Mouse (Mus musculus) c-Kit-positive CD71-positive TER-119-negative erythroid progenitor cells, embryonic 14.5 days (primary cell): ENCODE data around the gene Kif18b.

ENCODE experiments used
- DNase-seq: peaks from one replicate; pipeline ENCODE4 v3.0.0-alpha.2; 2013; ENCODE audit warnings: low read depth

Gene Kif18b

DNA sequence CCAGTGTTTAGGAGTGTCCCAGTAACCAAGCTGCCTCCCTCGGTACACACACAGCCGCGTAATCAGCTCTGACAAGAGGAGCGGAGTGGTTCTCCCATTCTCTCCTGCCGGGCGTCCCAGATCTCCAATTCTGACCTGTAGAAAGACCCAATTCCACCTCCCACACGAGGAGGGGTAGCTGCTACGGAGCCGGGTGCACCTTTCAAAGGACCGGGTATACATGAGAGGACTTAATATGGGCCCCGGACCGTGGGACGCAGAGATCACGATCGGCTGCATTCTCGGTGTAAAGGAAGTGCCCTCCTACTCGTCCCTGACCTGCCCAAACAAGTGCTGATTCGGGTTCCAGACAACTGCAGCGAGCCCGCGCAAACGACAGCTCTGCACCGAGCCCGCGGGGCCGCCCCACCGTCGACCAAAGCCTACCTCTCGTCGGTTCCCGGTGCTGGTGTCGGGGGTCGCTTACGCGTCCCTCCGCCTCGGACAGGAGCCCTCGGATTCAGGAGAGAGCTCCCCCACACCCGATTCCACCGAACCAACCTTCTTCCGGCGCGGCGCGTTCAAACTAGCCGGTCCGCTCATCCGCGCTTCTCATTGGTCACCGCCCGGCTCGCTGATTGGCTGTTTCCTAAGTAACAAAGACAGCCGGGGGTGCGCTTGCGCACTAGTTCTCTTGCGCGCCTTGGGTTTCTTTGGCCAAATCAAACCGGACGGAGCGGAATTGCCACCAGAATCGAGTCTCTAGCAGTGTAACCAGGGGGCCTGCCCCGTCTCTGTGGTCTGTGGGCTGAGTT, at the start of gene Kif18b:
TSS of gene Kif18b (minus strand) at position 568 of the 794 bp plus-strand sequence.
- DNase-seq: peak; percentile 97

DNA sequence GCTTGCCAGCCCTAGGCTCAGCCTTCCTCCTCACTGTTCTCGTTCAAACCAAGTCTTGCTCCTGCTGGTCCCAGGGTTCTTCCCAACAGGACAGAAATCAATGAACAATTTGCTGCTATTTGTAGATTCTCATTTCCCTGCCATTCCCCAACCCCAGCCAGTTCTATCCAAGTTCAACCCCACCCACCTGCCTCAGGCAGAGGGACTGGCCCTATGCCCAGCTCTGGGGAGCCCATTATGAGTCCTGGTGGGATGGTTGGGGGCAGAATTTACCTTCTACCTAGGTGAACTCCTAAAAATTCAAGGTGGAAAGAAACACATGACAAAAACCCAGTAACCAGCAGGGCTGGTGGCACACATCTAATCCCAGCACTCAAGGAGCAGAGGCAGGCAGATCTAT, 47.4 kb upstream of the Kif18b start:
- no peak for DNase-seq

DNA sequence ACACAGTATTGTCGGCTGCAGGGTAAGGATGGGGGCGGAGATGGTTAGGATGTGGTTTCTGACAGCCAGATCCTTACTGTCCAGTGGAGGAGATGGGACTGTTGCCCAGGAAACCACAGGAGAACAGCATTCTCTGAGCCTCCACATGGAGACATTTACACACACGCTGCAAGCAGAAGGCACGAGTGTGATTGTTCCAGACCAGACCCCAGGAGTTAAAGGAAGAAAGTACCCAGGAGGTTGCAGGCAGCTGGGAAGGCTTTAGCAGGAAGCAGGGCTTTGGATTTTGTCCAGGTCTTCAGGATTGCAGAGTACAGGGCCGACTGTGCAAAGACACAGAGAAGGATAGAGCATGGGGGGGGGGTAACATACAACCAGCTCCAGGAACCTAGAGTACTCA, 46.7 kb upstream of the Kif18b start:
- DNase-seq: no peak

DNA sequence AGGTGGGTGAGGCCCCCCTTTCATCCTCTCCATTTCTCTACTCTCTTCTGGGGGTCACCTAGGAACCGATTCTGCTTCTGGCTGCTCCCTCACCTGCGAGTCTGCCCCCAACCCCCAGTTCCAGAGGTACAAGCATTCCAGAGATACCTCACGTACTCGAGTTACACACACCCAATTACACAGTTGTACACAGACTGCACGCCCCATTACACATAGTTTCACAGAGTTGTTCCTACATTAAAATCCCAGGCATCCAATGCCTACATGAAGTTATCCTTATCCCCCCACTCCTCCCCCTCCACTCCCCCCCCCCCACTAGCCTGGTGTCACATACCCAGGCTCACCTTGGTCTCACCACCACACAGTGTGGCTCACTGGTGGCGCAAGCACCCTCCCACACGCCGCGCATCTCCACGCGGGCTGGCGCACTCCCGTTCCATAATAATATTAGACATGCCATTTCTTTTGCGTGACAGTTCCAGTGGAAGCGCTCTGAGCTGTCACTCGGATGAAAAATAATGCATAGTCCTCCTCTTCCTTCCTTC, 39.7 kb upstream of the Kif18b start:
- no peak for DNase-seq

DNA sequence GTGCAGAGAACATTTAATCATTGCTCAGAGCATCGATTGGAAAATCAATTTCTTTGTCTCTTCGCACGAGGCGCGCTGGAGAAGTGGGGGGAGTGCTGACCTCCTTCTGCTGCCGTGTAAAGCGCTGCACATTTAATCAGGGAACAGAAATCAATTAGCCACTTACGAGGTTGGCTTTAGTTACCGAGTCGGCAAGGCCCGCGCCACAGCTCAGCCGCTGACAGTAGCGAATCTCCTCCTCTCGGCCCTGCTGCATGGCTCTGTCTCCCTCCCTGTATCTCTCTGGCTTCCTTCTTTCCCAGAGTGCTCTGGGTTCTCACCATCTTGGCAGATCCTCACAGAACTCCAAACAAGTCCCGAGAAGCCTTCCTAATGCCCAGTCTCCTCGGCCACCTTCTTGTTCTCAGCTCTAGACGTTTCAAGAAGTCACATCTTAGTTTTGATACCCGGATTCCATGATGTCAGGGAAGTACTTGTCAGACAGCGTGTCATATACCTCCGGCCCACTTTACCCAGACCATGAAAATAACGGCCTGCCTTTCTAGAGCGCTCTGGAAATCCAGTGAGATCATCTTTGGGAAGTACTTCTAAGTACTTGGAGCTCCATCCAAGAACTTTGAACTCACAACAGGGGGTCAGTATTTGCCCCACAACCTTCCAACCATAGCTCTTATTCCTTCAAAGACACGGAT, 39.1 kb upstream of the Kif18b start:
- DNase-seq: no peak

DNA sequence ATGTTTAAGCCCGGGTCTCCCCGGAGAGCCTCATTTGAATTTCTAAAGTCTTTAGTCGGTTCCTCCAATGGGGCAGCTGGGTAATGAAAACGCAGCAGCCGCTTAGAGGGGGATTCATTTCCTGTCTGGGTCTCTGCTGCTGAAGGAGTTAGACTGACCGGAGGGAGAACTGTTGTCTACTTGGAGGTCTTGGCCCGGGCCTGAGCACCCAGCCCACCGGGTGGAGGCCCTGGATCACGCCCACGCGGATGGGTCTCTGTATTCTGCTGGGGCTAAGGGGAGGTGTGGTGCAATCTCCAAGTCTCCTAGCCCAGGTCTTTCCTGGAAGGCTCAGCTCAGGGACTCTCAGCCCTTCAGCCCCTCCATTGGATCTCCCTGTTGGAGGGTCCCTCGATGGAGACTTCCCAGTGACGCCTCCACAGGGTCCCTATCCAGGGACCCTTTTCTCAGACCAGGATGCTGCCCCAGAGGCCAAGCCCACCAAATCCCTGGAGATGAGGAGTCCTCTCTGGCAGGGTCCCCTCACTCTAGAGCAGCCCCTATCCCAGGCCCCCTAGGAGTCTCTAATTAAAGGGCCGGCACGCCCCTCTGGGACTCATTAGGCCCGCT, 38.4 kb upstream of the Kif18b start:
- no peak for DNase-seq

DNA sequence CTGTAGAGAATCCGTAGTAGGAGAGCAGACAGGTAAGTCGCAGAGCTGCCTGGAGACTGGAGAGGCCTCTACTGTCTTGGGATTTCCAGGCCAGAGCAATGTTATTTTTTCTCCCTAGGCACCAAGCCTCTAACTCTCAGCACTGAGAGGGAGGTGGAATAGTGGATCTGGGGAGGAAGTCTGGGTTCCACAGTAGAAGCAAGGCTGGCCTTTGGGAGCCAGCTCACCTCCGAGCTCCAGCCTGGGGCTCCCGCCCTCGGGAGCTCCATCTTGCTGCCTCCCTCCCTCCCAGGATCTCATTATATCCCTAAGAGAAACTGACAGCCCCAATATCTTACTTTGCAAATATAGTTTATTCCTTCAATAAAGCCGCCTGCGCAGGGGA, 37.9 kb upstream of the Kif18b start:
- no peak for DNase-seq

DNA sequence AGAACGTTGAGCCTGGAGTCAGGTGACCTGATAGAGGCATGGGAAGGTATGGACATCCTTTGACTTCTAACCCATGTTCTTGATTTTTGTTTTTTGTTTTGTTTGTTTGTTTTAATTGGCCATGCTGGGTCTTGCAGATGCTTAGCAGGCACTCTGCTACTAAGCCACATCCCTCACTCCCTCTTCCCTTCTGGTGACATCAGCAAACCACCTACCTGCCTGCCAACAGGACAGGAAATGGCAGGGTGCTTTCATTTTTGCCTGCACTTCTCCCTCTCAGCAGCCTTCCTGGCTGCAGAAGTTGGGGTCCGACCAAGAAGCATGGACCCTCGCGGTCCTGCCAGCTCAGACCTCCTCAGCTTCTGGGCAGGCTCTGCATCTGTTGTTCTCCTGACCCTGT, 36.2 kb upstream of the Kif18b start:
- no peak for DNase-seq

DNA sequence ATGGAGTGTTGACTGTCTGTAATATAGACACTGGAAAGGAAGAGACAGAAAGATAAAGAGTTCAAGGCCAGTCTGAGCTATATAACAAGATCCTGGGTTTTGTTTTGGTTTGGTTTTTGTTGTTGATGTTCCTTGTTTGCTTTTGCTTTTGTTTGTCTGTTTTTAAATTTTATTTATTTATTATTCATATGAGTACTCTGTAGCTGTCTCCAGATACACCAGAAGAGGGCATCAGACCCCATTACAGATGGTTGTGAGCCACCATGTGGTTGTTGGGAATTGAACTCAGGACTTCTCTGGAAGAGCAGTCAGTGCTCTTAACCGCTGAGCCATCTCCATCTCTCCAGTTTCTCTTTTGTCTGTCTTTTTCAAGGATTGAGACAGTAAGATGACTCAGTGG, 33.9 kb upstream of the Kif18b start:
- no peak for DNase-seq

DNA sequence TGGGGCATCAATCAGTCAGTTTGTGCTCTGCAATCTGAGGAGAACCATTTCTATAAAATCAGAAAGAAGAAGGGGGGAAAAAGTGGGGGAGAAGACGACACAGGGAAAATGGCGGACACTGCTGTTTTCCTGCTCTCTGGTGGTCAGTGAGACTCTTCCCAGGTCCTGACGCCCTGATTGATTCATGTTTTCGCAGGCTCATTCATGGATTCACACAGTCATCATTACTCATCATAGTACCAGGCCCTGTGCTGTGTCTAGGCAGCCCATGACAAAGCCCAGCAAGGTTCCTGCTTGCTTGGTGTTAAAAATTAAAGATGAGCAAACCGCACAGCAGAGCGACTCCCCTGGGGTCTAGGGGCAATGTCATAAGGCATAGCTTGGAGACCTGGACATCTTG, 33.5 kb upstream of the Kif18b start:
- DNase-seq: no peak

DNA sequence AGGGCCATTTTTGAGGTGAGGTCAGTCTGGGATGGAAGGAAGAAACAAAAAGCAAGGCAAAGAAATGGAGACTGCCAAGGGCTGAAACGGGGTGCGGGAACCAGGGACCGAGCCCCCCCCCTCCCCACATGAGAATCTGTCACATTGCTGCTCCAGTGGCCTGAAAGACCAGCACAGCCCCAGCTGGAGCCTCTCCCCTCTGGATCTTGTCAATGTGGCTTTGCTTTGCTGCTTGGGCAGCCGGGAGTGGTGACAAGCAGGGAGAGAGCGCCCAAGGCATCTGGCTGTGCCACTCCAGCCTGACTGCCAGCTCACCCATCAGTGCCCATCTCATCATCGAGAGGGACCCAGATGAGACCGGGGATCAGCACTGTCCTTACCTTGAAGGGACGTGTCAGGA, 32.8 kb upstream of the Kif18b start:
- no peak for DNase-seq

DNA sequence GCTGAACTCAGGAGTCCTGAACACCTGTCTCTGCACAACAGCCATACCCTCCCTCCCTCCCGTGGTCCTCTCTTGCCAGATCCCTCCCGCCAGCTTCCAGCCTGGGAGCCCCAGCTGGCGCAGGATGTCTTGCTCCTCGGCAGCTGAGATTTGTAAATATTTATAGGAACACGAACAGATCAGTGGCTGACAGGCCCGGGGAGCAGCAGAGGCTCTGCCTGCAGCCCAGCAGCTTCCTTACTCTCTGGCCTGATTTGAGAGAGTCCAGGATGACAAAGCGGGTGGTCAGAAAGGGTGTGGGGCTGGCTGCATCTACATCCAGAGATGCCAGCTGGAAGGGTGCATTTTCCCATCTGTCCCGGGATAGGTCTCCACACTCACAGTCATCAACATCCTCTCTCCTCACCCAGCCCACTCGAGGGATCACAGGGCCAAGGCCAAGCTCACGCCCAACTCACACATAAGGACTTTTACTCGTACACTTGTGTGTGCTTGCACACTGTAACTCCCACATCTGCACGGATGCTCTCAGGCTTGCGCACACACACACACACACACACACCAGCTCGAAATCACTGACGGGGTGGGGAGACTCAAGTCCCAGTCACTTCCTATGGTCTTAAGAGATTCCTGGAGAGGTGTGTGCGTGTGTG, 32.2 kb upstream of the Kif18b start:
- DNase-seq: no peak

DNA sequence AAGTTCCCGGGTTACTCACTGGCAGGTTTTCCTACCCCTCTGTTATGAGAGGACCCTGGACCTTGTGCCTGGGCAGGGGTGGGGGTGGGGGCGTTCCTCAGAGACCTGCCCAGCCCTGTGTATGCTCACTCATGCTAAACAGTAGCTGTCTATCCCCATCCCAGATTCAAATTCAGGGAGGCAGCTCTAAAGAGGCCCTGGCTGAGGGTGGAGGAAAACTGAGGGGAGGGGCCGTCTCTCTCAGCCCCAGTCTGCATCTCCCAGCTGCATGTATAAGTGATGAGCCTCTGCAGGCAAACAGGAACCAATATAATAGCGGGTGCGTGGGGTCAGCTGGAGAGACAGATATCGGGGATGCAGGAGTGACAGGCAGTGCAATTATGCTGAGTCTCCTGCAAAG, 28.0 kb upstream of the Kif18b start:
- DNase-seq: no peak

DNA sequence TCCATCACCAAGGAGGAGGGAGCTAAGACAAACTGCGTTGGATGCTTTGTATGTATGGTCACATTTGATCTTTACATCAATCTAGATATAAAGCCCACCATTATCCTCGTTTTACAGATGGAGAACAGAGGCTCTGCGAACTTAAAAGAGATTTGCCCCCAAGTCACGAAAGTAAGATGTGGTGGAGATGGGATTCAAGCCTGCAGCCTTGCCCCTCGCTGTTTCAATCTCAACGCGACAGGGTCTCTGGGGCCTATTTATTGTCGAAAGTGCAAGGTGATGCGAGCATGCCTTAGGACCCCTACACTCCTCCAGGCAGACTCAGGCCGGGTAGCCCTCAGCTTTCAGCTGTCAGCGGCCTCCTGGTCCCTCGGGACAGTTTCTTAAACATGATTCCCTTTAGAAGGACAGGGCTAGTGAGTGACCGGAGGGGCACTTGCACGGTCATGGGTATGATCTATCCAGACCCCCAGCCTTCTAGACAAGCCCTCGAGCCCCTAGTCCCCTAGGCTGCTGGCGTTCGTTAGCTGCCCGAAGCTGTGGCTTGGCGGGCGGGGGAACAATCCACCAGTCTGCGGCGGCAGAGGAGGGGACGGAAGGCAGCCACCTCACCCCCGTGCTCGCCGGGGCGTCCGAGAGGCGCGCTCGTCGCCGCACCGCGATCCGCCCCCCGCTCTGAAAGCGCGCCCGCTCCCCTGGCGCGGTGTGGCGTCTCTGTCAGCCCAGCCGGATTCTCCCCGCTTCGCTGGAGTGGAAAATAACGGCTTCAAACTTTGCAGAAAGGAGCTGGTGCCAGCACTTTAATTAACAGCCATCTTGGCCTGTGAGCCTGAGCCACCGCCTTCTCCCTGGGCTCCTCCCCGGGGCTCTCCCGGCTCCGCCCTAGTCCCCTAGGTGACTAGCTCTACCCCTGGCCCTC, 23.4 kb upstream of the Kif18b start:
- DNase-seq: no peak

DNA sequence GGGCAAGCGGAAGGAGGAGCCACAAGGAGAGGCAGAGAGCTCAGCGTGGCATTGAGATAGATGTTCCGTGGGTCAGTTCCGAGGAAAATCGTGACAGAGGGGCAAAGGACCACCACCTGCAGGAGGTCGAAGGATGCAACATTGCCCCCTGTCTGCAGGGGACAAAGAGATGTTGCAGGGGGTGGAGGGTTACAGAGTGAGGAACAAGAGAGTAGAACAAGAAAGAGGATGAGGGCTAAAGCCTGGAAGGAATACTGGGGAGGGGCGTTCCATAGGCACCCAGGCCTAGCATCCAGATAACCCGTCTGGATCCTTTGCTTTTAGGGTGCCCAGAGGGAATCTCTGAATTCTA, 22.0 kb upstream of the Kif18b start:
- DNase-seq: no peak

DNA sequence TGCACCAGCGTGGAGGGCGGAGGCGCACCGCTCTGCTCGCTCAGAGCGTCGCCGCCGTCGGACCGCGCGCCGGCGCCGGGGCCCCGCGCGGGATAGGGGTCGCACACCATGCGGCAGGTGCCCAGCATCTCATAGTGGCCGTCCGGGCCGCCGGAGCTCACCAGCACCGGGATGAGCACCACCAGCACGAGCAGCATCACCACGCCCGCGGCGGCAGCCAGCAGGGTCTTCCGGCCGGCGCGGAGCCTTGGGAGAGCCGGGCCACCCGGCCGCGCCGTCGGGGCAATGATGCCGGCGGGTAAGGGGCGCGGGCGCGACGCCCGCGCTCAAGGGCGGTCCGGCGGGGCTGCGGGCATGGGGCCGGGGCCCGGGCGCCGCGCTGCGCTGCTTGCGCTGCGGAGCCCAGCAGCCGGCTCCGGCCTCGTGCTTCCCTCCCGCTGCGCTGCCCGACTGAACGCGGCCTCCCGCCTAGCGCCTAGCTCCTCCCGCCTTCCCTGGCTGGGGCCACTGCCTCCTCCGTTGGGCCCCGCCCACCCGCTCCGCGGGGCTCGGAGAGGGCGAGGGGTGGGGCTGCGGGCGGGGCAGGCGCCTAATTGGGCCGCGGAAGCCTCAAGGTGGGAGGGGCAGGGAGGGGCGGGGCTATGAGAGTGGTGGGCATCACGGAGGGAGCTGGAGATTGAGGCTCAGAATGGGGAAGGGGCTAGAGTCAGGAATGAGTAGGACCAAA, 21.5 kb upstream of the Kif18b start, which contains the start of gene C1ql1:
TSS of gene C1ql1 (minus strand) at position 424 of the 727 bp plus-strand sequence.
- peak; percentile 82 for DNase-seq

DNA sequence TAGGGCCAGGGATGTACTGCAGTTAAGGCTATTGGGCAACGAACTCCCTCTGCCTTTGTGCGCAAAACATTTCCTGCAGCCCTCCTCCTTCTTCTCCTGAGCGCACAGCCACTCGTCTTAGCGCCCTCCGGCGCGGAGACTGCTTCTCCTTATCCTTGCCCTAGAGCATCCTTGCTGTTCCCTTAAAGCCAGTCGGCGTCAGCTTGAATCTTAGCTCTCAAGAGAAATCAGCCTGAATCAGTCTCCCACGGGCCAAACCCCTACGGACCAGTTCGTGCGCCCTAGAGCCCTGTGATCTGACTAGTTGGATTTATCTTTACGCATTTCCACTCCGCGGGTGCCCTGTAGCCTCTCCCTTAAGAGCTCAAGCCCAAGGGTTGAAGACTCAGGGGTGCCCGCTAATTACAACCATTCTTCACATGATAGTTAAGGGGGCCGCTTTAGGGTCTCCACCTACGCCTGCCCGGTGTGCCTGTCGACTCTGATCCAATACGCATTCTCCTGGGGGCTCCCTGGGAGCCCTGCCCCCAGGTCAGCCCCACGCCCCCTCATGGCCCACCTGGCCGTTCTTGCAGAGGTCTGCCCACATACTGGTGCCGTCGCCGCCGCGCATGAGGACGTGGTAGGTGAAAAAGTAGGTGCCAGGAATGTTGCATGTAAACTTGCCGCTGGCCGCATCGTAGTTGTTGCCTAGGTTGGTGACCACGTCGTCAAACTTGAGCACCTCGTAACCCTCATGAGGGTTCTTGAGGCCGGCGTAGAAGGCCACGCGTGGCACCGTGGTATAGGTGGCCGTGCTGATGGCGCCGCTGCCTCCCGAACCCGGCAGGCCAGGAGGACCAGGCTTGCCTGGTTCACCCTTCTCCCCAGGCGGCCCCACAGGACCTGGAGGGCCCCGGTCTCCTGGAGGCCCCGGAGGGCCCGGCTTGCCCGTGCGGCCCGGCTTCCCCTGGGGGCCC, 20.7 kb upstream of the Kif18b start:
- DNase-seq: no peak

DNA sequence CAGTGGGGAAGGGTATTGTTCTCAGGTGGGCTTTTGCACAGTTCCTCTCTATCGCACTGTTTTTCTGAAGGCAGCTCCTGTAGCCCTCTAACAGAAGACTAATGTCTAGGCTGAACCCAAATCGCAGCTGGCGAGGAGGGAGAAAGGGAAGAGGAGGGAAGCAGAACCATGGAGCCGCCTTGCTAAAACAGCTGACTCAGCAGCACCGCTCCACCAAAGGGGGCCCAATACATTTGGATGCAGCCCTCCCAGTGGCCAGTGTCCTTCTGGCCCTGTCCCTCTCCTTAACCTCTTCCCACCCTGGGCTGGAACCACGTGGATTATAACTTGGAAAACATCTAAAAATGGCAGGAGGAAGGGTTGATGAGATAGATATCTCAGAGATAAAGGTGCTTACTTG, 16.3 kb upstream of the Kif18b start:
- no peak for DNase-seq

DNA sequence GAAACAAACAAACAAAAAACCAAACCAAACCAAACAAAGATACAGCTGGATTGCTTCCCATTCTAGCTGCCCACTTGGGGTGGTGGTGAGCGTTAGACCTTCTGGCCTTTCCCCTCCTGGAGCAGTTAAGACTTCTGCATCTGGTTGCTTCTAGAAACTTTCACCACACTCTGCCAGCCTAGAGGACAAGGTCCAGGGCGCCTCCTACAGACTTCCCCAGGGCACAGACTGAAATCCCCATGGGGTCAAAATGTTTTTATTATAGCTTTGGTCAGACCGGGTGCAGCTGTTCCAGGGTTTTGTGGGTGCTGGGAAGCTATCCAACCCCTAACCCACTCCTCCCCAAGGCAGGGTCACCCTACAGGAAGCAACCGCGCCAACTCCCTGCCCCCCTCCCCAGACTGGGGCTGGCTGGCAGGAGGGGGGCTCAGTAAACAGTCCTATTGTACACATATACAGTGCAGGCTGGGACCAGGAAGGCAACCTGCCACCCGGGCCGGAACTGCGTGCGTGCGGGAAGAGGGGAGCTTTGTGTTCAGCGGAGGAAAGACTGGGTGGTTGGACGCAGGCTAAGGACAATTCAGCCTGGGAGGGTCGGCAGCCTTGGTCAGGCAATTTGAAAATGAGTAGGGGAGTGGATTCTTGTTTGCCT, 14.2 kb upstream of the Kif18b start:
- DNase-seq: no peak
